Mouse (Mus musculus) liver, embryonic 14.5 days (tissue): ENCODE data around the gene BC048403. TPM values are rescaled to one million over a fixed set of nuclear protein-coding genes. Genes with fewer than 3 reads are reported as not detected.

Experiments
- ATAC-seq: fragments of 200-750 bp; cut with Nextera tagmentation; 2 replicates; pipeline ENCODE4 v1.8.0; 2017; ENCODE audit warnings: moderate number of reproducible peaks, mild to moderate bottlenecking, moderate library complexity; ENCODE audit not compliant: insufficient read depth
- DNase-seq, 3 experiments: peaks; one replicate each; pipeline ENCODE4 v3.0.0-alpha.2; 2012 to 2013; ENCODE audit warnings: low read depth in 3 of 3, low spot score in 3 of 3
- H3K27ac ChIP-seq: fragments of 300-500 bp; sonication (generic); 2 replicates; pipeline ENCODE4 v1.5.1; 2014; ENCODE audit warnings: moderate library complexity, mild to moderate bottlenecking, control low read depth, inconsistent platforms
- H3K27me3 ChIP-seq: fragments of 300-500 bp; sonication (generic); 2 replicates; pipeline ENCODE4 v1.6.1; 2014; ENCODE audit warnings: mild to moderate bottlenecking, low read length, moderate library complexity; ENCODE audit not compliant: control insufficient read depth, insufficient read depth
- H3K36me3 ChIP-seq: fragments of 300-500 bp; sonication (generic); replicated peaks from 2 replicates; pipeline ENCODE4 v1.6.1; 2014; ENCODE audit warnings: low read depth; ENCODE audit not compliant: control insufficient read depth, insufficient read depth
- H3K4me1 ChIP-seq, 2 experiments: fragments of 200-500 bp in 1 of 2; fragments of 300-500 bp in 1 of 2; sonication (generic) in 1 of 2; replicated peaks; 2 replicates each; pipeline ENCODE4 v1.6.1; 2012 to 2014; ENCODE audit warnings: antibody characterized with exemption in 1 of 2, inconsistent platforms in 1 of 2, low read length in 1 of 2; ENCODE audit not compliant: control insufficient read depth in 2 of 2, insufficient read depth in 2 of 2
- H3K4me2 ChIP-seq: fragments of 300-500 bp; sonication (generic); 2 replicates; pipeline ENCODE4 v1.6.1; 2014; ENCODE audit warnings: low read depth, mild to moderate bottlenecking, control low read depth, moderate library complexity
- H3K4me3 ChIP-seq, 2 experiments: fragments of 200-500 bp in 1 of 2; fragments of 300-500 bp in 1 of 2; sonication (generic) in 1 of 2; 2 replicates each; pipeline ENCODE4 v1.5.1; 2012 to 2014; ENCODE audit warnings: low read depth in 2 of 2, low read length in 2 of 2, mild to moderate bottlenecking in 2 of 2, control low read depth in 1 of 2, inconsistent platforms in 1 of 2, moderate library complexity in 1 of 2; ENCODE audit not compliant: insufficient read depth in 1 of 2
- H3K9ac ChIP-seq: fragments of 300-500 bp; sonication (generic); replicated peaks from 2 replicates; pipeline ENCODE4 v1.6.1; 2014; ENCODE audit warnings: mild to moderate bottlenecking, control low read depth, moderate library complexity
- H3K9me3 ChIP-seq: fragments of 300-500 bp; sonication (generic); 2 replicates; pipeline ENCODE4 v1.6.1; 2016; ENCODE audit warnings: low read length, mixed read lengths; ENCODE audit not compliant: control insufficient read depth
- CTCF ChIP-seq: IDR thresholded peaks from 2 replicates; pipeline ENCODE4 v1.5.1; 2016; ENCODE audit warnings: antibody characterized with exemption, low read depth, control low read depth
- EP300 ChIP-seq: IDR thresholded peaks from 2 replicates; pipeline ENCODE4 v1.6.1; 2016; ENCODE audit warnings: antibody characterized with exemption, low read depth
- WGBS: fragments of 180-500 bp; shearing (Covaris S2); extraction: QIAGEN DNeasy Blood & Tissue Kit; methylation state at CpG from one replicate; pipeline ENCODE4 v1.1.7; 2014; ENCODE audit not compliant: insufficient replicate concordance; 5-methylcytosine and 5-hydroxymethylcytosine counted together
- polyA plus RNA-seq, 2 experiments: library from polyadenylated mRNA; depleted of rRNA in 1 of 2; stranded (reverse) in 1 of 2; unstranded in 1 of 2; fragments of >200 nt; fragmentation: Nextera tagmentation in 1 of 2; extraction: Ambion mirVana in 1 of 2; gene quantifications; 2 replicates each; pipeline versions ENCODE4 v1.2.1 to v1.2.3; 2012 to 2014

Gene BC048403
- polyA plus RNA-seq, 2 experiments = 1.8 to 2.3 TPM

- WGBS = 82% methylated on average over 13 of the region's 13 CpGs
- Histone ChIP-seq H3K9ac (no peak overlapping the region), H3K27me3 (no peaks in the 10 kb centered on the region), H3K36me3 (no peaks in the 10 kb centered on the region), H3K27ac (no peak overlapping the region), H3K4me3 (no peak overlapping the region), H3K4me2 (no peak overlapping the region), H3K4me1 (no peaks in the 10 kb centered on the region), H3K9me3 (no peaks in the 10 kb centered on the region)
- ATAC-seq (no peak), DNase-seq (no peak)
- TF ChIP-seq CTCF = no peak
These were observed 19.0 kb upstream of the BC048403 start for GRCm38 (mm10) chr10:121720701-121721100.

GRCm38 (mm10) chr10:121726505-121726904, 13.2 kb upstream of the BC048403 start:
- DNase-seq = no peak
- H3K9me3 ChIP-seq = no peaks in the 10 kb centered on the region
- 51% methylated on average over 4 of the region's 4 CpGs for WGBS
- H3K27me3 ChIP-seq = no peaks in the 10 kb centered on the region
- no peaks in the 10 kb centered on the region for H3K4me1 ChIP-seq
- ATAC-seq = no peak
- H3K9ac ChIP-seq = no peak overlapping the region
- H3K4me3 ChIP-seq = no peak overlapping the region
- H3K4me2 ChIP-seq = no peak overlapping the region
- no peak overlapping the region for H3K27ac ChIP-seq
- no peak for TF ChIP-seq EP300
- no peak for TF ChIP-seq CTCF
- H3K36me3 ChIP-seq = no peaks in the 10 kb centered on the region

GRCm38 (mm10) chr10:121727151-121727550, 12.6 kb upstream of the BC048403 start:
- Histone ChIP-seq H3K27ac (no peak overlapping the region), H3K4me2 (no peak overlapping the region), H3K36me3 (no peaks in the 10 kb centered on the region), H3K9me3 (no peaks in the 10 kb centered on the region), H3K9ac (no peak overlapping the region), H3K4me3 (no peak overlapping the region), H3K27me3 (no peaks in the 10 kb centered on the region), H3K4me1 (no peaks in the 10 kb centered on the region)
- TF ChIP-seq CTCF = no peak
- TF ChIP-seq EP300 = no peak
- ATAC-seq (no peak), DNase-seq (no peak)
- 68% methylated on average over 4 of the region's 4 CpGs for WGBS

- Histone ChIP-seq H3K9me3 (no peaks in the 10 kb centered on the region), H3K27me3 (no peaks in the 10 kb centered on the region), H3K4me2 (no peak overlapping the region), H3K36me3 (no peaks in the 10 kb centered on the region), H3K27ac (no peak overlapping the region), H3K4me3 (no peak overlapping the region), H3K4me1 (no peaks in the 10 kb centered on the region), H3K9ac (no peak overlapping the region)
- WGBS = 77% methylated on average over 4 of the region's 4 CpGs
- no peak for DNase-seq
- no peak for ATAC-seq
- TF ChIP-seq EP300 = no peak
These were observed 11.5 kb upstream of the BC048403 start for GRCm38 (mm10) chr10:121728226-121728625.

GRCm38 (mm10) chr10:121731048-121731725, 8.6 kb upstream of the BC048403 start:
- TF ChIP-seq CTCF = no peak
- TF ChIP-seq EP300 = no peak
- H3K4me3 ChIP-seq = no peak overlapping the region
- 42% methylated on average over 8 of the region's 8 CpGs for WGBS
- H3K4me2 ChIP-seq = no peak overlapping the region
- DNase-seq (no peak), ATAC-seq (no peak)
- H3K4me1 ChIP-seq = no peaks in the 10 kb centered on the region
- H3K27me3 ChIP-seq = no peaks in the 10 kb centered on the region
- H3K9ac ChIP-seq = no peak overlapping the region
- H3K27ac ChIP-seq = no peak overlapping the region
- H3K9me3 ChIP-seq = no peaks in the 10 kb centered on the region
- H3K36me3 ChIP-seq = no peaks in the 10 kb centered on the region
